Mouse (Mus musculus): Measurements from ENCODE around the gene Neurl1a.

- TF ChIP-seq CTCF (IDR thresholded peaks at IDR 0.05; ENCODE audit: low read depth) (no peak), EP300 (IDR thresholded peaks at IDR 0.05; ENCODE audit: low read depth) (no peak)
Observed at GRCm38 (mm10) chr19:47267066-47267465, 88.4 kb downstream of the Neurl1a start.
